Mouse (Mus musculus) embryonic facial prominence, embryonic 15.5 days (tissue): ENCODE data around the gene Megf11. TPM values are rescaled to one million over a fixed set of nuclear protein-coding genes. Genes with fewer than 3 reads are reported as not detected.
A peak's percentile ranks its signal among the peaks of the same experiment; 100 is the strongest.

ENCODE experiments used
- ATAC-seq: fragments of 200-750 bp; cut with Nextera tagmentation; 2 replicates; pipeline ENCODE4 v1.8.0; 2017; ENCODE audit warnings: low read depth, moderate TSS enrichment; ENCODE audit not compliant: insufficient number of reproducible peaks, low FRiP score, low TSS enrichment
- H3K27ac ChIP-seq: fragments of 300-500 bp; sonication (generic); replicated peaks from 2 replicates; pipeline ENCODE4 v1.5.1; 2015; ENCODE audit warnings: mild to moderate bottlenecking, inconsistent platforms
- H3K27me3 ChIP-seq: fragments of 300-500 bp; sonication (generic); 2 replicates; pipeline ENCODE4 v1.6.1; 2015; ENCODE audit warnings: inconsistent platforms
- H3K36me3 ChIP-seq: fragments of 300-500 bp; sonication (generic); 2 replicates; pipeline ENCODE4 v1.6.1; 2015; ENCODE audit warnings: mild to moderate bottlenecking, inconsistent platforms
- H3K4me1 ChIP-seq: fragments of 300-500 bp; sonication (generic); 2 replicates; pipeline ENCODE4 v1.6.1; 2015; ENCODE audit warnings: inconsistent platforms
- H3K4me2 ChIP-seq: fragments of 300-500 bp; sonication (generic); replicated peaks from 2 replicates; pipeline ENCODE4 v1.6.1; 2015; ENCODE audit warnings: mild to moderate bottlenecking, inconsistent platforms
- H3K4me3 ChIP-seq: fragments of 300-500 bp; sonication (generic); replicated peaks from 2 replicates; pipeline ENCODE4 v1.5.1; 2015; ENCODE audit warnings: mild to moderate bottlenecking, inconsistent platforms
- H3K9ac ChIP-seq: fragments of 300-500 bp; sonication (generic); 2 replicates; pipeline ENCODE4 v1.6.1; 2015; ENCODE audit warnings: inconsistent platforms
- H3K9me3 ChIP-seq: fragments of 300-500 bp; sonication (generic); replicated peaks from 2 replicates; pipeline ENCODE4 v1.6.1; 2016; ENCODE audit warnings: inconsistent platforms
- WGBS: fragments of 180-500 bp; shearing (Covaris S2); methylation state at CpG from one replicate; pipeline ENCODE4 v1.1.7; 2015; 5-methylcytosine and 5-hydroxymethylcytosine counted together
- microRNA-seq: library from miRNA; unstranded; fragments of <30 nt; microRNA quantifications from one replicate; pipeline ENCODE4, GENCODE M21; 2016; ENCODE audit warnings: borderline number of aligned reads
- polyA plus RNA-seq: library from polyadenylated mRNA; unstranded; fragments of >200 nt; fragmentation: Nextera tagmentation; extraction: Ambion mirVana; gene quantifications from 2 replicates; pipeline ENCODE4 v1.2.1, GENCODE M21; 2015

The Megf11 gene
- polyA plus RNA-seq, 1 experiment from 2014 or later: 1.9 TPM

- Histone ChIP-seq H3K27ac (peak within 1 kb of the TSS; percentile 92), H3K9me3 (no peaks in the 10 kb centered on the region), H3K9ac (peak within 1 kb of the TSS; percentile 73), H3K36me3 (no peaks in the 10 kb centered on the region), H3K4me3 (peak within 1 kb of the TSS; percentile 66), H3K27me3 (no peaks in the 10 kb centered on the region), H3K4me2 (peak within 1 kb of the TSS; percentile 67), H3K4me1 (0 out of 2 replicates have a peak, but pooled peaks cover 5% of the 10 kb centered on the region)
- under 1% methylated on average over 61 of the region's 61 CpGs for WGBS
- peak; percentile 97 for ATAC-seq
Measured at GRCm38 (mm10) chr9:64737406-64738201, 352.2 kb downstream of the Megf11 start, which contains the start of gene Rab11a. TSS of gene Rab11a (minus strand) at chr9:64737758.

- H3K4me2 ChIP-seq: no peak overlapping the region
- no peak for ATAC-seq
- WGBS: 80% methylated on average over 2 of the region's 2 CpGs
- H3K4me1 ChIP-seq: 0 out of 2 replicates have a peak, but pooled peaks cover 5% of the 10 kb centered on the region
- H3K36me3 ChIP-seq: no peaks in the 10 kb centered on the region
- H3K9ac ChIP-seq: no peak overlapping the region
- H3K27ac ChIP-seq: no peak overlapping the region
- no peaks in the 10 kb centered on the region for H3K27me3 ChIP-seq
- H3K9me3 ChIP-seq: no peaks in the 10 kb centered on the region
- no peak overlapping the region for H3K4me3 ChIP-seq
Measured at GRCm38 (mm10) chr9:64739001-64739400, 353.6 kb downstream of the Megf11 start.

GRCm38 (mm10) chr9:64742453-64742852, 357.0 kb downstream of the Megf11 start:
- no peak for ATAC-seq
- H3K4me2 ChIP-seq: no peak overlapping the region
- no peaks in the 10 kb centered on the region for H3K36me3 ChIP-seq
- no peaks in the 10 kb centered on the region for H3K4me1 ChIP-seq
- H3K27me3 ChIP-seq: no peaks in the 10 kb centered on the region
- H3K9me3 ChIP-seq: no peaks in the 10 kb centered on the region
- 53% methylated on average over 1 of the region's 1 CpGs for WGBS
- H3K4me3 ChIP-seq: no peak overlapping the region
- H3K9ac ChIP-seq: no peak overlapping the region
- H3K27ac ChIP-seq: no peak overlapping the region

- H3K27me3 ChIP-seq: no peaks in the 10 kb centered on the region
- no peaks in the 10 kb centered on the region for H3K4me1 ChIP-seq
- no peak overlapping the region for H3K27ac ChIP-seq
- H3K4me2 ChIP-seq: no peak overlapping the region
- no peak overlapping the region for H3K9ac ChIP-seq
- no peak for ATAC-seq
- H3K4me3 ChIP-seq: no peak overlapping the region
- 75% methylated on average over 4 of the region's 4 CpGs for WGBS
- no peaks in the 10 kb centered on the region for H3K36me3 ChIP-seq
- no peaks in the 10 kb centered on the region for H3K9me3 ChIP-seq
Measured at GRCm38 (mm10) chr9:64747735-64748134, 362.3 kb downstream of the Megf11 start.

GRCm38 (mm10) chr9:64749314-64749713, 363.9 kb downstream of the Megf11 start:
- WGBS: 73% methylated on average over 5 of the region's 6 CpGs
- H3K9ac ChIP-seq: no peak overlapping the region
- no peak for ATAC-seq
- no peaks in the 10 kb centered on the region for H3K9me3 ChIP-seq
- H3K4me1 ChIP-seq: no peaks in the 10 kb centered on the region
- H3K4me3 ChIP-seq: no peak overlapping the region
- no peaks in the 10 kb centered on the region for H3K36me3 ChIP-seq
- H3K4me2 ChIP-seq: no peak overlapping the region
- H3K27ac ChIP-seq: no peak overlapping the region
- H3K27me3 ChIP-seq: no peaks in the 10 kb centered on the region

GRCm38 (mm10) chr9:64752575-64752974, 367.1 kb downstream of the Megf11 start:
- Histone ChIP-seq H3K4me1 (no peaks in the 10 kb centered on the region), H3K27me3 (no peaks in the 10 kb centered on the region), H3K9ac (no peak overlapping the region), H3K9me3 (no peaks in the 10 kb centered on the region), H3K36me3 (no peaks in the 10 kb centered on the region), H3K27ac (no peak overlapping the region), H3K4me2 (no peak overlapping the region), H3K4me3 (no peak overlapping the region)
- 78% methylated on average over 5 of the region's 5 CpGs for WGBS
- ATAC-seq: no peak

- Histone ChIP-seq H3K4me2 (no peak overlapping the region), H3K27ac (no peak overlapping the region), H3K36me3 (no peaks in the 10 kb centered on the region), H3K9ac (no peak overlapping the region), H3K4me3 (no peak overlapping the region), H3K27me3 (no peaks in the 10 kb centered on the region), H3K4me1 (no peaks in the 10 kb centered on the region), H3K9me3 (no peaks in the 10 kb centered on the region)
- WGBS: 62% methylated on average over 14 of the region's 14 CpGs
- no peak for ATAC-seq
Measured at GRCm38 (mm10) chr9:64758052-64758451, 372.6 kb downstream of the Megf11 start.

Small RNAs within 50 kb of the gene (microRNA-seq; reads per million reads assigned to microRNA genes)
- gene Gm47308: not detected

Other genes with a start within 250 kb of the Megf11 start
- gene Zwilch, start 212.5 kb upstream of the Megf11 start, polyA plus RNA-seq: 16.3 and 19.5 TPM in 2 replicates
- 1,153 and 1,206 TPM in 2 replicates for gene Rpl4, start 212.3 kb upstream of the Megf11 start, polyA plus RNA-seq
- 30.2 and 35.3 TPM in 2 replicates for gene Snapc5, start 206.4 kb upstream of the Megf11 start, polyA plus RNA-seq
- gene Uchl4, start 150.4 kb upstream of the Megf11 start, polyA plus RNA-seq: 2.1 and 3.2 TPM in 2 replicates
- 99.5 and 100 TPM in 2 replicates for gene Map2k1, start 132.0 kb upstream of the Megf11 start, polyA plus RNA-seq
- 171 and 185 TPM in 2 replicates for gene Tipin, start 104.0 kb upstream of the Megf11 start, polyA plus RNA-seq
- gene Dis3l, start 44.3 kb upstream of the Megf11 start, polyA plus RNA-seq: 18.7 and 19.7 TPM in 2 replicates